Mouse (Mus musculus): ENCODE measurements around the gene Dhrs4.
A peak's percentile ranks its signal among the peaks of the same experiment; 100 is the strongest.

The Dhrs4 gene

GRCm38 (mm10) chr14:55486836-55487235, 8.3 kb downstream of the Dhrs4 start:
- no peak for DNase-seq (ENCODE audit: low spot score)

GRCm38 (mm10) chr14:55490361-55491201, 12.0 kb downstream of the Dhrs4 start, which contains the start of gene Carmil3:
TSS of gene Carmil3 (plus strand) at chr14:55490651.
- peak; percentile 58 for DNase-seq (ENCODE audit: low spot score)

DNA sequence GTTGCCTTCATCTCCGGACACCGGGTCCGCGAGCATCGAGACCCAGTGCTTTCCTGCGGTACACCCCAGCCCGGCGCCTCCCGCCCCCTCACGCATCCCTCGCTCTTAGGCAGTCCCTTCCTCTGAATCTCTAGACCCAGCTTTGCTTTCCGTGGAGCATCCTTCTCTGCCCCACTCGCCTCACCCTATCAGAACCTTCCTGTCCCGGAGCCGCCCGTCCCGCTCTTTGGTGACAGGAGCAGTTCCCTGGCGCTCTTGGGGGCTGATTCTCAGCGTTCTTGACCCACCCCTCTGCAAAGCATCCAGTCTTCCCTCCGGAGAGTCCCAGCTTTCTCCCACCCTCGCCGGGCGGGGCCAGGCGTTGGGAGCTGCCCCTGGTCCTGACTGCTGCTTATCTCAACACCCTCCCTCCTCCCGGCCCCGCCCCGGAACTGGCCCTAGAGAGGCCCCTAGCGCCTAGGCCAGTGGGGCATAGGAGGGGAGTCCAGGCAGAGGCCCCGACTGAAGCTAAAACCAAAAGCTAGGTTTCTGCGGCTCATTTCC, 12.8 kb downstream of the Dhrs4 start:
- DNase-seq (ENCODE audit: low spot score): peak; percentile 57

- no peak for DNase-seq (ENCODE audit: low spot score)
Measured at GRCm38 (mm10) chr14:55492103-55492502, 13.5 kb downstream of the Dhrs4 start.

DNA sequence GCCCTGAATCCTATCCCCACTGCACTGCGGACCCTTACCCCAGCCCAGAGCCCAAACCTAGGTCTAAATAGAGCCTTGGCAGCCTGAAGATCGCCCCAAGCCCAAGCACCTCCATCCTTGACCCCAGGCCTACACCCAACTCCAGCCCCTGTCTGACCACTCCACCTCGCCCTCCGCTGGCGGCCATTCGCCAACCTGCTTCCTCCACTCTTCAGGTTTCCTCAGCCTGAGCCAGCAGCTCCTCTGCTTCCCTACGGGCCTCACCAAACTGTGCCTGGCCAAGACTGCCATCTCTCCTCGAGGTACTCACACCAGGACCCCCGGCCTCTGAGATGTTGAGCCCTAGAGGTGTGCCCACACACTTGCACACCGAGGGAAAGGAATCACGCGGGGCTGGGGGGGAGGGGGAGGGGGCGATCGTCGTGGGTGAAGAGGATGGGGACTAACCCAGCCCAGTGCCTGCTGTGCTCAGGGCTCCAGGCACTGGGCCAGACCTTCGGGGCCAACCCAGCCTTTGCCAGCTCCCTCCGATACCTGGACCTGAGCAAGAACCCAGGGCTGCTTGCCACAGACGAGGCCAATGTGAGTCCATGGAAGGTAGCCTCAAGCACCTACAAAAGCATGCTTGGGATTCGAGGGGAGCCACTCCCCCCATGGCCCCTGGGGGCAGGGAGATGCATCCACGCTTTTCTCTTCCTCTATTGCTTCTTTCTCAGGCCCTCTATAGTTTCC, 17.1 kb downstream of the Dhrs4 start:
- DNase-seq (ENCODE audit: low spot score): no peak

DNA sequence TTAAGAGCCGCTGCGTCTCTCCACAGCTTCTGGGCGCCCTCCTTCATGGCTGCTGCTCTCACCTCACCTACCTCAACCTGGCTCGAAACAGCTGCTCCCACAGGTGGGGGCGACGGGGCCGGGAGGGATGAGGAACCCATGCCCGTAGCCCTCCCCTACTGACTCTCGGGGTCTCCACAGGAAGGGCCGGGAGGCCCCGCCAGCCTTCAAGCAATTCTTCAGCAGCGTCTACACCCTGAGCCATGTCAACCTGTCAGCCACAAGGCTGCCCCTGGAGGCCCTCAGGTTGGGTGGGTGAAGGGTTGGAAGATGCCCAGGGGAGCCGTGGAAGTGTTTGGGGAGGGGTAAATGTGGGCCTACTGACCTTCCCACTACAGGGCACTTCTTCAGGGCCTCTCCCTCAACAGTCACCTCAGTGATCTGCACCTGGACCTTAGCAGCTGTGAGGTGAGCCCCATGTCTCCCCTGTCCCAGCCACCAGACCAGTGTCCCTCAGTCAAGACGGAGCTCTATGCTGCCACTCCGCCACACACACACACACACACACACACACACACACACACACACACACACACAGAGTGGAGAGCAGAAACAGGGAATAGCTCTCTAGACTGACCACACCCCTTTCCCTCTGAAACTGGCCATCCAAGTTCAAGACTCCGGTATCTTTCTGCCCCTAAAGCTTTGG, 18.3 kb downstream of the Dhrs4 start:
- no peak for DNase-seq (ENCODE audit: low spot score)

DNA sequence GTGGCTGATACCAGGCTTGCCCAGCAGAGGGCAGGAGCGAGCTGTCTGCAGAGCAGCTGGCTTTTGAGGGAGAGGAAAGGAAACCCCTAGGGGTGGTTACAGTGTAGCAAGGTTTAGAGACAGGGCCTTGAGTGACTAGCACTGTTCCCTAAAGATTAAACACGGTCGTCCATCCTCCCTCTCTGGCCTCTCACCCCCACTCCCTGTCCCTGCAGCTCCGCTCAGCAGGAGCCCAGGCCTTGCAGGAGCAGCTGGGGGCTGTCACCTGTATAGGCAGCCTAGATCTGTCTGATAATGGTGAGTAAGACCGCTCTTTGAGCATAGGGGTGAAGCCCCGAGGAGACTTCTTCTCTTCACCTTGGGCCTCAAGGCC, 18.9 kb downstream of the Dhrs4 start:
- peak; percentile 90 for DNase-seq (ENCODE audit: low spot score)

DNA sequence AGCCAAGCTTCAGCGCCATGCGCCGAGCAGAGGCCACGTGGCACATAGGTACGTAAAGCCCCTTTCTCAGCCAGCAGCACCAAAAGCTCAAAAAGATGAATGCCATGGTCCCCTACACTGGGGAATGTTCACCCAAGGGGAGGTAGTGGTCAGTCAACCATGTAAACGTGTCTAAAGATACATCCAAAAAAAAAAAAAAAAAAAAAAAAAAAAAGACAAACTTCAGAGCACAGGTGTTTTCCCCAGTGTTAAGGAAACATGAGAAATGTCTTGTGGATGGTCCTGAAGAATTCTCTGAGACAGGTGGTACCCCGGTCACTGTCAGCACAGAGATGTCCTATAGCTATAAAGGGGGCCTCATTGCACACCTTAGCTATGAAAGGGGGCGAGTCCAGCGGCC, 27.1 kb downstream of the Dhrs4 start:
- no peak for DNase-seq (ENCODE audit: low spot score)

GRCm38 (mm10) chr14:55507801-55508200, 29.2 kb downstream of the Dhrs4 start:
- DNase-seq (ENCODE audit: low spot score): no peak

- DNase-seq (ENCODE audit: low spot score): no peak
Measured at GRCm38 (mm10) chr14:55509540-55509939, 31.0 kb downstream of the Dhrs4 start.

- DNase-seq (ENCODE audit: low spot score): no peak
Measured at GRCm38 (mm10) chr14:55510125-55510731, 31.7 kb downstream of the Dhrs4 start, which contains the start of gene Cpne6. TSS of gene Cpne6 (plus strand) at chr14:55510445.

DNA sequence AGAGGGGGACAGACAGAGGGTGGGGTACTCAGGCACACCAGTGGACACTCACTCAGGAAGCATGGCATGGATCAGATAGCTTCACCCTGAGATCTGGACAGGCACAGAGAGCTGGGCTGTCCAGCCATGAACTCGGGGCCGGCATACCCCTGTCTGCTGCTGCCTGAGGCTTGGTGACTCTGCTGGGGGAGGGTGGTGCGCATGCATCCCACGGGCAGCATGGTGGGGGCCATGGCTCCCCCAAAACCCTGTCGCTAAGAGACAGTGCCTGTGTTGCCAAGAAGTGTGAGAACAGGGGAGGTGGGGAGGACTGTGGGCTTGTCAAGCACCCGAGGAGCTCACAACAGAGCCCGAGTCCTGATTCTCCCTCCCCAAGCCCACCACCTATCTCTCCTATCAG, 32.5 kb downstream of the Dhrs4 start:
- no peak for DNase-seq (ENCODE audit: low spot score)

DNA sequence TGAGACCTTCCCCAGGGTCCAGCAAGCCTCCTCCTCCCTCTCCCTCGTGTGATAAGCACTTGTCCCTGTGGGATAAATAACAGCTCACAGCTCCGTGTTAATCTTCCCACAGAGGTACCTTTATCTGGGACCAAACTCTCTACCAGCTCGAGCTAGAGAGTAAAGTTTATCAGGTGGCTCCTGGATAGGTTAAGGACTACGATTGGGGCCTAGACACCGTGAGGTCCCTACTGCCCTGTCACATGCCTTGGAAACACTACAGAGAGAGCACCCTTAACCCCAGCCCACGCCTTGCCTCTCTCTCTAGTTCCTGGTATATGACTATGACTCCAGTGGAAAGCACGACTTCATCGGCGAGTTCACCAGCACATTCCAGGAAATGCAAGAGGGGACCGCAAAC, 35.4 kb downstream of the Dhrs4 start:
- DNase-seq (ENCODE audit: low spot score): no peak

DNA sequence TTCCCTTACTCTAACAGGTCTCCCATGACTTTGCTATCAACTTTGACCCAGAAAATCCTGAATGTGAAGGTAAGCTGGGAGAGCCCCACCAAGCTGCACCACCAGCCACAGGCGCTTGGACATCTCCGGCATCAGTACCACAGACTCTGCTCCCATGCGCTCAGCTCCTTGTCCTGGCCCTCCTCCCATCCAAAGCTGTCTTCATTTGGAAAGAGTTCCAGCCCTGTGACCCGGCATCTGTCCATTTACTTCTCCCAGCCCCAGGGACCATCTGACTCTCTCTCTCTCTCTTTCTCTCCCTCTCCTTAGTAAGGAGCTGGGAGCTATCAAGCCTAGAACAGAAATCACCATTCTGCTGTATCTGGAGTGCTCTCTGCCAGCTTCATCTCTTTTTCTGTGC, 37.3 kb downstream of the Dhrs4 start:
- DNase-seq (ENCODE audit: low spot score): no peak

DNA sequence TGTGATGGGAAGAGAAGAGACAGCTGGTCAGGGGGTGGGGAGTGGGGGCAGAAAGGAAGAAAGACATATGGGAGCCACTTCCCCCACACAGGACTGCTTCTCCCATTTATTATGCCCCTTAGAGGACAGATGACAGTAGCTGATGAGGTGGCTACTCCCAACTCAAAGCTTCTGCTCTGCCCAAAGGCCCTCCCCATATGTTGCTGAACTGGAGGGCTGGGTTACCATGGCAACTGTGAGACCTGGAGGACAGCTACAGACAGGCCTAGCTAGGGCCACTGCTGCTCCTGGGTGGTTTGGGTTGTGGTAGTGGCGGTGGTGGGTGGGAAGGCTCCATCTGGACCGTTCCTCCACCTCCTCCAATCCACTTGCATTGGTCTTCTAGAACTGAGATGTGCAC, 40.3 kb downstream of the Dhrs4 start:
- no peak for DNase-seq (ENCODE audit: low spot score)

DNA sequence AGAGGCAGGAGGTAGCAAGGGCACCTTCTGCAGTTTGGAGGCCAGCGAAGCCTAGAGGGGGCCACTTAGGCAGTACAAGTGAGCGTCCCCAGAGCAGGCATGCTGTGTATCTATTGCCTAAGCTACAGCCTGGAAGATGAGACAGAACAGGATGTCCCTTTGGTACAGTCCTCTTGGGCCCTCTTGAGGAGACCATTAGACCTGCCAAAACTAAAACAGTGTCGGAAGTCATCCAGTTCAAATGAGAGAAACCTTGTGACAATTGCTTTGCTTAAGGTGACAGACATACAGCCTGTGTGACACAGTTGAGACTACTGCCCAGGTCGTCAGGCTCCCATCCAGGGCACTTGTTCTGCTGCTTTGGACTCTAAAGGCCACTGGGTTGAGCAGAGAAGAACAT, 41.0 kb downstream of the Dhrs4 start:
- no peak for DNase-seq (ENCODE audit: low spot score)

GRCm38 (mm10) chr14:55520451-55521361, 42.1 kb downstream of the Dhrs4 start:
- no peak for DNase-seq (ENCODE audit: low spot score)

GRCm38 (mm10) chr14:55524062-55524461, 45.5 kb downstream of the Dhrs4 start:
- no peak for DNase-seq (ENCODE audit: low spot score)

DNA sequence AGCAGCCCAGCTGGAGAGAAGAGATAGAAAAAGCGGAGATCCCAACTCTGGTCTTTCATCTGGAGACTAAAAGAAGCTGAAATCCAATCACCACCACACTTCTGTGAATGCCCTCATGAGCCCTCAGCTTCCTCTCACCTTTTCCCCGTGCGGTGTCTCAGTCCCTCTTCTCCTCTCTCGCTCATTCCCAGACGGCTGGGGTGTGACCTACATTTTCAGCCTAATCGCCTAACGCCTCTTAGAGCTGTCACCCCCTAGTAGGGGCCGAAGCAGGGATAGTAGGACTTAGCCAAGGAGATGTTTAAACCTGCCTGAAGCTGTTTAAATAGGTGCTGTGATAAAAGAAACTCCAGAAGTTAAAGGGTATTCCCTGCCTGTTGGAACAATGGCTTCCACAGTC, 46.2 kb downstream of the Dhrs4 start, which contains the start of gene Nrl:
Gene Nrl (minus strand): TSS at position 197 of the 400 bp plus-strand sequence.
- no peak for DNase-seq (ENCODE audit: low spot score)

DNA sequence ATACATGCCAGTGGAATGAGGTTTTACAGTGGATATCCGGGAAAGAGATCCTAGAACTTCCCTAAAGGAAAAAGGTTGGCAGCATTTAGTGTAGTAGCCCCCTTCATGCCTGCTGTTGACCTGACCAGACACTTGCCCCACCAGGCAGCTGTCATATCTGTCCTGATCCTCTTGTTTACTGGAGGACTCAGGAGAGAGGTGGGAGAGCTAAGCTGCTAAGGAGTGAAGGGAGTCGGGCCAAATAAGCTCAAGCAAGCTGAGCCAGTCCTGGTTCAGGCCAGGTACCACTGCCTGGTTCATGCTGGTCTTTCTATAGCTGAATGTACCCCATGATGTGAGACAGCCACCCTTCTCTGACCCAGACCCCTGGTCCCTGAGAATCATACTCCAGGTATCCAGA, 48.1 kb downstream of the Dhrs4 start:
- DNase-seq (ENCODE audit: low spot score): no peak

DNA sequence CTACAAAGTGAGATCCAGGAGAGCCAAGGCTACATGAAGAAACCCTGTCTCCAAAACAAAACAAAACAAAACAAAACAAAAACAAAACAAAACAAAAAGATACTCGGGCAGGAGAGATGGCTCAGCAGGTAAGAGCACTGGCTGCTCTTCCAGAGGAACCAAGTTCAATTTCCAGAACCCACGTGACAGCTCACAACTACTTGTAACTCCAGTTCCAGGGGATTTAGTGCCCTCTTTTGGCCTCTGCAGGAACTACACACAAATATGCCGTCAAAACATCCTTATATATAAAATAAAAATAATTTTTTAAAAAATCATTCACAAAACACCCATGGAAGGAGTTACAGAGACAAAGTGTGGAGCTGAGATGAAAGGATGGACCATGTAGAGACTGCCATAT, 49.4 kb downstream of the Dhrs4 start:
- no peak for DNase-seq (ENCODE audit: low spot score)
